Mouse (Mus musculus): ENCODE data around the gene Ptpn6.

DNA sequence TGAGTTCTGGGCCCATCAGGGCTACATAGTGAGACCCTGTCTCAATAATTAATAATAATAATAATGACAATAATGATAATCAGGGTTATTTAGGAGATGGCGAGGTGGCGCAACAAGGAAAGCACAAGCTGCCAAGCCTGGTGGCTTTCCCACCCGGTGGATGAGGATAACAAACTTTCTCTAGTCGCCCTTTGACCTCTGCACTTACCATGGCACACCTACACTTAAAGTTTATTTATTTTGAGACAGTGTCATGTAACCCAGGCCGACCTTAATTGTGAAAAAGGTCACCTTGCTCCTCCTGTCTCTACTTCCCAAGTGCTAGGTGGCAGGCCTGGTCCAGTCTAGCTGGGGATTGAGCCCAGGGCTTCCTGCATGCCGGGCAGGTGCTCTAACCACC, 39.8 kb downstream of the Ptpn6 start:
- TF ChIP-seq MAZ (IDR thresholded peaks at IDR 0.05; ENCODE audit: low read depth, low read length) (no peak), CTCF (IDR thresholded peaks at IDR 0.05 in 2 of 3, conservative IDR thresholded peaks at IDR 0.05 in 1 of 3; ENCODE audit: control insufficient read depth in 1 of 3, insufficient read depth in 1 of 3, low read depth in 2 of 3, low read length in 3 of 3, poor library complexity in 1 of 3, severe bottlenecking in 1 of 3) (no peak), MEF2A (IDR thresholded peaks at IDR 0.05; ENCODE audit: extremely low read depth, insufficient replicate concordance, low read depth, low read length, poor library complexity, severe bottlenecking) (no peak), ZKSCAN1 (IDR thresholded peaks at IDR 0.05; ENCODE audit: low read depth, low read length) (no peak), MAX (IDR thresholded peaks at IDR 0.05; ENCODE audit: low read length) (no peak), ELF1 (IDR thresholded peaks at IDR 0.05; ENCODE audit: low read depth, low read length) (no peak), GATA1 (IDR thresholded peaks at IDR 0.05; ENCODE audit: low read depth, low read length) (no peak), POLR2A (IDR thresholded peaks at IDR 0.05; ENCODE audit: control insufficient read depth in 1 of 2, insufficient read depth in 1 of 2, low read depth in 1 of 2, low read length in 2 of 2, poor library complexity in 1 of 2) (no peak), POLR2AphosphoS5 (IDR thresholded peaks at IDR 0.05; ENCODE audit: borderline replicate concordance, low read depth, low read length) (no peak), SMC3 (IDR thresholded peaks at IDR 0.05; ENCODE audit: low read depth, low read length) (no peak), EP300 (IDR thresholded peaks at IDR 0.05; ENCODE audit: low read depth in 1 of 2, low read length in 2 of 2) (no peak), CHD2 (IDR thresholded peaks at IDR 0.05; ENCODE audit: low read length) (no peak), USF1 (IDR thresholded peaks at IDR 0.05; ENCODE audit: low read depth, low read length) (no peak)
